Mouse (Mus musculus) brown adipose tissue, adult 24 weeks (tissue): ENCODE results near the gene Cirbp. TPM values are rescaled to one million over a fixed set of nuclear protein-coding genes. Genes with fewer than 3 reads are reported as not detected.

ENCODE experiments used
- H3K27ac ChIP-seq: fragments of 200-500 bp; replicated peaks from 2 replicates; pipeline ENCODE4 v1.5.1; 2012; ENCODE audit warnings: low read depth, mild to moderate bottlenecking, low read length
- H3K4me1 ChIP-seq: fragments of 200-500 bp; 2 replicates; pipeline ENCODE4 v1.6.1; 2012; ENCODE audit warnings: low read length, mixed read lengths; ENCODE audit not compliant: control insufficient read depth, insufficient read depth, insufficient read length
- H3K4me3 ChIP-seq: fragments of 200-500 bp; 2 replicates; pipeline ENCODE4 v1.5.1; 2012; ENCODE audit warnings: low read depth, mild to moderate bottlenecking, low read length, moderate library complexity; ENCODE audit not compliant: insufficient read depth
- polyA plus RNA-seq: library from polyadenylated mRNA; stranded (reverse); fragments of >200 nt; gene quantifications from 2 replicates; pipeline ENCODE4 v1.2.4, GENCODE M21; 2012; ENCODE audit not compliant: missing spikeins, insufficient read depth, insufficient read length

The Cirbp gene
- 15.1 and 27.5 TPM in 2 replicates for polyA plus RNA-seq

GRCm38 (mm10) chr10:80165392-80166128, at the start of gene Cirbp:
Gene Cirbp (plus strand): TSS chr10:80165985.
- Histone ChIP-seq H3K4me1 (peaks cover 20% of the 10 kb centered on the region), H3K27ac (peak within 1 kb of the TSS; percentile 68), H3K4me3 (peak within 1 kb of the TSS; percentile 52)

- Histone ChIP-seq H3K4me3 (peak overlapping the region; percentile 92), H3K4me1 (peaks cover 12% of the 10 kb centered on the region), H3K27ac (peak overlapping the region; percentile 78)
Observed at GRCm38 (mm10) chr10:80116563-80116926, 49.2 kb upstream of the Cirbp start.

- Histone ChIP-seq H3K4me1 (peaks cover 12% of the 10 kb centered on the region), H3K4me3 (peak overlapping the region; percentile 92), H3K27ac (peak overlapping the region; percentile 78)
Observed at GRCm38 (mm10) chr10:80116927-80117691, 48.7 kb upstream of the Cirbp start.

- Histone ChIP-seq H3K4me3 (peak overlapping the region; percentile 92), H3K27ac (no peak overlapping the region), H3K4me1 (peaks cover 12% of the 10 kb centered on the region)
Observed at GRCm38 (mm10) chr10:80117736-80118135, 48.0 kb upstream of the Cirbp start.

GRCm38 (mm10) chr10:80118552-80118951, 47.2 kb upstream of the Cirbp start:
- H3K4me3 ChIP-seq: no peak overlapping the region

GRCm38 (mm10) chr10:80120146-80120545, 45.6 kb upstream of the Cirbp start:
- H3K4me1 ChIP-seq: peaks cover 12% of the 10 kb centered on the region
- no peak overlapping the region; the same call in 1 of the 2 replicates for H3K4me3 ChIP-seq
- no peak overlapping the region for H3K27ac ChIP-seq

More at GRCm38 (mm10) chr10:80118552-80118951, 47.2 kb upstream of the Cirbp start:
- Histone ChIP-seq H3K4me1 (peaks cover 12% of the 10 kb centered on the region), H3K27ac (no peak overlapping the region)

- H3K27ac ChIP-seq: no peak overlapping the region
- no peak overlapping the region for H3K4me3 ChIP-seq
- H3K4me1 ChIP-seq: peaks cover 12% of the 10 kb centered on the region
Observed at GRCm38 (mm10) chr10:80121639-80122038, 44.1 kb upstream of the Cirbp start.

- no peak overlapping the region for H3K4me3 ChIP-seq
- no peaks in the 10 kb centered on the region; the same call in 1 of the 2 replicates for H3K4me1 ChIP-seq
- no peak overlapping the region for H3K27ac ChIP-seq
Observed at GRCm38 (mm10) chr10:80123932-80124562, 41.7 kb upstream of the Cirbp start.

GRCm38 (mm10) chr10:80127920-80128319, 37.9 kb upstream of the Cirbp start:
- no peak overlapping the region for H3K4me3 ChIP-seq
- no peaks in the 10 kb centered on the region for H3K4me1 ChIP-seq
- no peak overlapping the region for H3K27ac ChIP-seq

- Histone ChIP-seq H3K4me3 (no peak overlapping the region), H3K27ac (no peak overlapping the region), H3K4me1 (0 out of 2 replicates have a peak, but pooled peaks cover 2% of the 10 kb centered on the region)
Observed at GRCm38 (mm10) chr10:80129846-80130245, 35.9 kb upstream of the Cirbp start.

- Histone ChIP-seq H3K27ac (no peak overlapping the region), H3K4me1 (peaks cover 2% of the 10 kb centered on the region; the same call in 1 of the 2 replicates), H3K4me3 (no peak overlapping the region)
Observed at GRCm38 (mm10) chr10:80130403-80131031, 35.3 kb upstream of the Cirbp start.

- no peak overlapping the region for H3K4me3 ChIP-seq
- H3K27ac ChIP-seq: no peak overlapping the region
- peaks cover 2% of the 10 kb centered on the region; the same call in 1 of the 2 replicates for H3K4me1 ChIP-seq
Observed at GRCm38 (mm10) chr10:80131316-80131951, 34.4 kb upstream of the Cirbp start.

GRCm38 (mm10) chr10:80131952-80132350, 33.8 kb upstream of the Cirbp start:
- H3K4me1 ChIP-seq: peaks cover 2% of the 10 kb centered on the region; the same call in 1 of the 2 replicates
- H3K27ac ChIP-seq: no peak overlapping the region
- H3K4me3 ChIP-seq: no peak overlapping the region

- Histone ChIP-seq H3K4me1 (peaks cover 2% of the 10 kb centered on the region; the same call in 1 of the 2 replicates), H3K27ac (no peak overlapping the region), H3K4me3 (no peak overlapping the region)
Observed at GRCm38 (mm10) chr10:80133226-80133849, 32.4 kb upstream of the Cirbp start.
